Mouse (Mus musculus): ENCODE measurements around the gene Zfp330.
A peak's percentile ranks its signal among the peaks of the same experiment; 100 is the strongest.

The Zfp330 gene

DNA sequence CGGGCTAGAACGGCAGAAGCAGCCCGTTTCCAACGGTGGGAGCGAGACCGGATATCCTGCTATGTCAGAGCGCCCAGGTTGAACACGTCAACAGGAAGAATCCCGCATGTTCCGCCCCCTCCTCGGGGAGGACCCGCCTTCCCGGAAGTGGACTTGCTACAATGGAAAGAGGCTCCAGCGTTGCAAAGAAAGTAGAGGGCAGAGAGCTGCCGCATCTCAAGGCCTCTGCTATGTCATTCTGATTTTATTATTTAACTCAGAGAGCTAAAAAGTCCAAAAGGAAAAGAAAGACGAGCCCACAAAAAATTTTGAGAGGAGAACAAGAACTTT, at the start of gene Zfp330:
TSS of gene Zfp330 (minus strand) at position 68 of the 330 bp plus-strand sequence.
- peak; percentile 93 to 95 for DNase-seq

DNA sequence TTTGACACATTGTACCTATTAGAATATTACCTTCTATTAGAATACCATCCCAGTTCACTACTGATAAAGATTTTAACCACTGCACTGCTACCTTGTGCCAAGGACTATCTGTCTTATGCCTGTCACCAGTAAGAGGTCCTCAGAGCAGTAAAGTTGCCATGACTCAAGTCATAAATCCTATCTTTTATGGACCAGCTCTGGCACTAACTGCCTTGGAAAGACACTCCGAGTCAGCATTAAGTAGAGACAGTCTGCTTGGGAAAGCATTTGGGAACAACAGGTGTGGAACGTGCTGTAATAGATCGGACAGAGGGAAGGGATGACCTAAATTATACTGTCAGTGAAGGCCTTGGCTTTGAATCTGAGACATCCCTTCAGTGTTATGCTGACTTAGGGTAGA, 4.0 kb upstream of the Zfp330 start:
- DNase-seq, result no peak

DNA sequence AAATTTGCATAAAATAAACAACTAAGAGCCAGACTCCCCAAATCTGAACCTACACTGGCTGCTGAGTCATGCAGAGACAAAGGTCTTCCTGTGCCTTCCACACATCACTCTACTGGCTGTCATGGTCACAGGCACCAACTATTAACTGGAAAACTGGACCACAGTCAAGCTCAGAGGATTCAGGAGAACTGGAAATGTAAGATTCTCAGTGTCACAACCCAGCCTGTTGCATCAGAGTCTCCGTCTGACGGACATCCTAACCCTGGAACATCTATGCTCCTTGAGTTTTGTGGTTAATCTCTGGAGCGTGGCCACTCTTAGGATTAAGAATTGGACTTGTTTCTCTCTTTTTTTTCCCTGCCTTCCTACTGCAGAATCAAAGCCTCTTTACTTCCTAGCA, 3.4 kb upstream of the Zfp330 start:
- no peak for DNase-seq

DNA sequence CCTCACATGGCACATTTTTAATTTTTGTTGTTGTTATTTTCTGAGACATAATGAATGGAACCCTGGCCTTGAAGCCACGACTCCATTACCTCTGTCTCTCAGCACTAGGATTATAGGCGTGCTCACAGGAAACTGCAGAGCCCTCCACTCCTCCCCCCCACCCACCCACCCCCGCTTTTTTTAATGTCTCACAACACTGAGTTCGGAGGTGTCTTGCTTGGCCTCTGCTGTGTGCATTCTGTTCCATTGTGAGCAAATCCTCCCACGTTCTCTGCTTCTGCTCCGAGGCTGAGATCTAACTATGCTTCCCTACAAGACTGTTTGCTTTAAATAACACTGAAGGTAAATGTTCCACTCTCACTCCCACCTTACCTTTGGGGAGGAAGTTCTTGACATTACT, 522 bp upstream of the Zfp330 start:
- DNase-seq, result peak; percentile 7 to 20

DNA sequence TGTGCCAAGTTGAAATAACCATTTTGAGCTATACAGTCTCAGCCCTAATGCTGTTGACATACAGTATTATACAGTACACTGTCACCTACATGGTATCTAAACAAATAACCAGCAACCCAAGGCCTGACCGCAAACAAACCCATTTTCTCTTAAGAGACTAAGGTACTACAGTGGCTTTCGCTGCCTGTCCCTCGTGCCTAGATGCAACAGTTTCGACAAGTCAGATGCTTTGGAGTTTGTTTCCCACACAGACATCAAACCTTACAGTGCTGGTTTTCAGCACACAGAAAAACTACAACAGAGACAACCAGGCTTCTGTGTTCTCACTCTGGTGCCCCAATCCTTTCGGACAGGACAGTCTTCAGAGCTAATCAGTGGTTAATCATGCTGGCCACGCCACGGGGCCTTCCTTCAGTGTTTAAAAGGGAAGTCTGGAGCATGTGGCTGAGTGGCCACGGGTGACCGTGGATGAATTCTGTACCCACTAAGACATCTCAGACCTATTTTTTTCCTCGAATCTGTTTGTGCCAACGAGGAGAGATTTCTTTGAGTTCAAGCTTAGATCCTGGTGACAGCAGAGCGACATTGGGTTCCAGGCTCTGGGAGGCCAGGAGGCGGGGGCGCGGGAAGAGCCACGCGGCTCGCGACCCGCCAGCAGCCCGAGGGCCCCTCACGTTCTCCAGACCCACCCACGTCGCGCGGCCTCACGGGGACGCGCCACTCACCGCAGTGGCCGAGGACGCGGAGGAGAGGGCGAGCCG, 448 bp downstream of the Zfp330 start:
- no peak for DNase-seq

GRCm38 (mm10) chr8:82770886-82771285, 3.1 kb downstream of the Zfp330 start:
- no peak for DNase-seq

DNA sequence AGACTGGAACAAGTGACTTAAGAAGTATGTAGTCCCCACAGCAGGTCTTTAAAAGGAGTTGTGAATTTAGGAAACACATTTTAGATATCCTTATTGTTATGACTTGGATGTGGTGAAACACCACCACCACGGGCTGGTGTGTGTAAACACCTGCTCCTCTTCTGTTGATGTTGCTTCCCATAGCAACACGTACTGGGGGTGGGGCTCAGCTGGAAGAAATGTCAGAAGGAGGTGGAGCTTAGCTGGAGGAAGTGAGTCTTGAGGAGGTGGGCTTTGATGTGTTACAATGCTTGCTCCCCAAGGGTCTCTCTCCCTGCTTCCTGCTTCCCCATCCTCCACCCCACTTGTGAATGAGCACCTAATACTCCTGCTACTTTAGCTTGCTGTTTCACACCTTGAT, 14.9 kb downstream of the Zfp330 start:
- no peak for DNase-seq

- no peak for DNase-seq
Observed at GRCm38 (mm10) chr8:82754946-82755345, 19.0 kb downstream of the Zfp330 start.

GRCm38 (mm10) chr8:82746617-82747016, 27.3 kb downstream of the Zfp330 start:
- no peak for DNase-seq

DNA sequence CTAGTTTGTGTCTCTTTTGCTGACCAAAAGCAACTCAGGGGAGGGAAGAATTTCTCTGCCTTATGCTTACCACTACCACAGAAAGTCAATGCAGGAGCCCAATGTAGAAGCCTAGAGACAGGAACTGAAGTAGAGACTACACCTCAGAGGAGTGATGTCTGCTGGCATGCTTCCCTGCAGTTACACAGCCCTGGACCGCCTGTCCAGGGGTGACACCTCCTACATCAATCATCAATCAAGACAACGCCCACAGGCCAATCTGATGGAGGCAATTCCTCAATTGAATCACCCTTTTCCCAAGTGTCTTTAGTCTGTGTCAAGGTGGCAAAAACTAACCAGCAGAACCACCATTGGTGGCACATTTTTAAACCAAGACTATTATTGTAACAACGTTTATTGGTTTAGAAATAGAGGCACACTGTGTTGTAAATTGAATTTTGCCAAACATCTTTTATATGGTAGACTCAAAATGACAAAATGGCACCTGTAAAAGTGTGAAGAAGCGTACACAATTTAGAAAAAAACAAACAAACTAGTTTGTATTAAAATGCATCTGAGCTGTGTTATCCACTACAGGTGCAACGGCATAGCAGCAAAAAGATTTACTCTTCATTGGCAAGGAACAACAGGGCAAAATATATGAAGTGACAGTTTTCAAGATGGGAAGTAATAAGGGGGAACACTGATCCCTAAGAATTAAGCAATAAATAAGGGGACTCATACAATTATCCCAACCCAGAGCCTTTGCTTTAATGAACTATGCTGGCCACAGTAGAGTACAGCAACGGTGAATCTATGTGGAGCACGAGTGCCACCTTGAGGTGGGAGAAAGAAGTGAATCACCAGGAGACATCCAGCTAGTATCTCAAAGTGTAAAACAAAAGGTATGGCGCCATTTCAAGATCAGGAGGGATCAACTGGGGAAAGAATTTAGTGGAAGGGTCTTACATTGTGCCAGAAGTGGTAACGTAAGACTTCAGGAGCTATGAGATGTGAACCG, 29.8 kb downstream of the Zfp330 start:
- peak; percentile 82 for DNase-seq
